ENCODE assay signal across 10 mouse cellular contexts in genomic region chr10:96737972-96738371, GRCm38 (mm10).
"Had no signal": no experiment of that assay in that cellular context is flagged by ENCODE, and none has a peak within 500 bp of the region (broad histone marks: within the 10 kb centered on the region; RNA-seq: fewer than 3 reads in every experiment).

No protein-coding gene starts in this region.

- DNase-seq: retina, postnatal 1 day; right cerebral cortex, adult 18-20 months; right cerebral cortex, postnatal 14 days; right cerebral cortex, postnatal 25 days; right cerebral cortex, postnatal 4 days; spleen, adult 18-20 months; thymus, adult 18-20 months; thymus, adult 2 months; thymus, postnatal 25 days; thymus, postnatal 4 days had no signal
